Mouse (Mus musculus) E14TG2a.4 (cell line): ENCODE data around the gene Park7.

Experiments
- CTCF ChIP-seq: conservative IDR thresholded peaks from 2 replicates; pipeline ENCODE4 v1.5.1; 2014; ENCODE audit warnings: low read length
- NANOG ChIP-seq: IDR thresholded peaks from 2 replicates; pipeline ENCODE4 v1.6.1; 2014; ENCODE audit warnings: borderline replicate concordance, low read length, mixed read lengths
- POU5F1 ChIP-seq: IDR thresholded peaks from 2 replicates; pipeline ENCODE4 v1.6.1; 2014; ENCODE audit warnings: low read length, borderline replicate concordance

GRCm38 (mm10) chr4:150924308-150924707 lies 10.1 kb upstream of the Park7 start:
- TF ChIP-seq CTCF, result no peak
- no peak for TF ChIP-seq NANOG
- TF ChIP-seq POU5F1, result no peak
